Mouse (Mus musculus) forebrain, embryonic 15.5 days (tissue): ENCODE data around the gene Gm7954. TPM values are rescaled to one million over a fixed set of nuclear protein-coding genes. Genes with fewer than 3 reads are reported as not detected.
"Not testable (repeated sequence)": the region's sequence is repeated elsewhere in the genome, so short reads cannot be mapped to it uniquely, and the experiment has no call there.

Experiments used
- ATAC-seq: fragments of 200-750 bp; cut with Nextera tagmentation; replicated peaks from 2 replicates; pipeline ENCODE4 v1.8.0; 2017; ENCODE audit warnings: mild to moderate bottlenecking, moderate TSS enrichment, moderate library complexity
- H3K27ac ChIP-seq: fragments of 300-500 bp; sonication (generic); replicated peaks from 2 replicates; pipeline ENCODE4 v1.5.1; 2015; ENCODE audit warnings: mild to moderate bottlenecking, inconsistent platforms
- H3K27me3 ChIP-seq: fragments of 300-500 bp; sonication (generic); 2 replicates; pipeline ENCODE4 v1.6.1; 2015; ENCODE audit warnings: inconsistent platforms
- H3K36me3 ChIP-seq: fragments of 300-500 bp; sonication (generic); 2 replicates; pipeline ENCODE4 v1.6.1; 2015; ENCODE audit warnings: mild to moderate bottlenecking, inconsistent platforms
- H3K4me1 ChIP-seq: fragments of 300-500 bp; sonication (generic); 2 replicates; pipeline ENCODE4 v1.6.1; 2015; ENCODE audit warnings: inconsistent platforms
- H3K4me2 ChIP-seq: fragments of 300-500 bp; sonication (generic); replicated peaks from 2 replicates; pipeline ENCODE4 v1.6.1; 2015; ENCODE audit warnings: mild to moderate bottlenecking, inconsistent platforms
- H3K4me3 ChIP-seq: fragments of 300-500 bp; sonication (generic); 2 replicates; pipeline ENCODE4 v1.5.1; 2015; ENCODE audit warnings: mild to moderate bottlenecking, inconsistent platforms
- H3K9ac ChIP-seq: fragments of 300-500 bp; sonication (generic); replicated peaks from 2 replicates; pipeline ENCODE4 v1.6.1; 2015; ENCODE audit warnings: mild to moderate bottlenecking, inconsistent platforms
- H3K9me3 ChIP-seq: fragments of 300-500 bp; sonication (generic); 2 replicates; pipeline ENCODE4 v1.6.1; 2016; ENCODE audit warnings: inconsistent platforms
- WGBS: fragments of 180-500 bp; shearing (Covaris S2); methylation state at CpG from one replicate; pipeline ENCODE4 v1.1.7; 2015; ENCODE audit warnings: mixed read lengths; 5-methylcytosine and 5-hydroxymethylcytosine counted together
- polyA plus RNA-seq: library from polyadenylated mRNA; unstranded; fragments of >200 nt; fragmentation: Nextera tagmentation; extraction: Ambion mirVana; gene quantifications from 2 replicates; pipeline ENCODE4 v1.2.1, GENCODE M21; 2015

Gene Gm7954
- not detected in 2 replicates for polyA plus RNA-seq

- H3K27ac ChIP-seq, H3K4me3 ChIP-seq, H3K9me3 ChIP-seq, H3K36me3 ChIP-seq, H3K4me2 ChIP-seq, H3K4me1 ChIP-seq, H3K9ac ChIP-seq, ATAC-seq, H3K27me3 ChIP-seq: not testable (repeated sequence)
- WGBS = no CpG with 5 or more reads among the region's 2 CpGs
Observed at GRCm38 (mm10) chr14:41453418-41453817, at the start of gene Gm7954. Gene Gm7954, minus strand, starts transcription at chr14:41453518.

- H3K4me3 ChIP-seq, ATAC-seq, H3K9me3 ChIP-seq, H3K27me3 ChIP-seq, H3K9ac ChIP-seq, H3K4me2 ChIP-seq, H3K36me3 ChIP-seq, H3K27ac ChIP-seq, H3K4me1 ChIP-seq: not testable (repeated sequence)
Observed at GRCm38 (mm10) chr14:41489385-41489784, 36.1 kb upstream of the Gm7954 start, which contains the start of gene Gm3486. Gene Gm3486, minus strand, starts transcription at chr14:41489485.

- ATAC-seq, H3K4me1 ChIP-seq, H3K9ac ChIP-seq, H3K4me2 ChIP-seq, H3K9me3 ChIP-seq, H3K27ac ChIP-seq, H3K36me3 ChIP-seq, H3K4me3 ChIP-seq, H3K27me3 ChIP-seq: not testable (repeated sequence)
- WGBS = 13% methylated on average over 14 of the region's 16 CpGs
Observed at GRCm38 (mm10) chr14:41425393-41426075, 27.8 kb downstream of the Gm7954 start.

GRCm38 (mm10) chr14:41424694-41425093 is 28.6 kb downstream of the Gm7954 start:
- WGBS = 7% methylated on average over 14 of the region's 14 CpGs
- not testable (repeated sequence) for H3K4me2 ChIP-seq

GRCm38 (mm10) chr14:41408181-41408580 is 45.1 kb downstream of the Gm7954 start, which contains the start of gene Gm6482:
Gene Gm6482, minus strand, starts transcription at chr14:41408281.
- H3K36me3 ChIP-seq, H3K27ac ChIP-seq, H3K4me1 ChIP-seq, ATAC-seq, H3K27me3 ChIP-seq, H3K9ac ChIP-seq, H3K4me3 ChIP-seq, H3K9me3 ChIP-seq, H3K4me2 ChIP-seq: not testable (repeated sequence)
- WGBS = 78% methylated on average over 1 of the region's 2 CpGs

More at GRCm38 (mm10) chr14:41424694-41425093, 28.6 kb downstream of the Gm7954 start:
- H3K27me3 ChIP-seq, H3K4me1 ChIP-seq, H3K36me3 ChIP-seq, H3K9me3 ChIP-seq, H3K4me3 ChIP-seq, ATAC-seq, H3K27ac ChIP-seq, H3K9ac ChIP-seq: not testable (repeated sequence)

Other genes starting within 250 kb of the Gm7954 start
- gene Gm2832, start 174.7 kb downstream of the Gm7954 start, polyA plus RNA-seq = 0.19 TPM in 1 of 2 replicates, not detected in the other
- gene Gm5798, start 104.9 kb downstream of the Gm7954 start, polyA plus RNA-seq = not detected in 2 replicates
- gene Gm7945, start 67.1 kb downstream of the Gm7954 start, polyA plus RNA-seq = not detected in 2 replicates
- not detected in 2 replicates for gene Gm6482, start 45.2 kb downstream of the Gm7954 start, polyA plus RNA-seq
- not detected in 2 replicates for gene Gm3486, start 36.0 kb upstream of the Gm7954 start, polyA plus RNA-seq
- gene Gm7970, start 102.1 kb upstream of the Gm7954 start, polyA plus RNA-seq = not detected in 2 replicates
- gene 1700049E17Rik2, start 119.7 kb upstream of the Gm7954 start, polyA plus RNA-seq = not detected in 2 replicates
- not detected in 2 replicates for gene Gm3072, start 171.1 kb upstream of the Gm7954 start, polyA plus RNA-seq
- not detected in 2 replicates for gene Gm3676, start 193.0 kb upstream of the Gm7954 start, polyA plus RNA-seq
- gene Gm8068, start 248.4 kb upstream of the Gm7954 start, polyA plus RNA-seq = not detected in 2 replicates